Mouse (Mus musculus): ENCODE measurements around the gene Gse1.
A peak's percentile ranks its signal among the peaks of the same experiment; 100 is the strongest.

Gse1 gene

DNA sequence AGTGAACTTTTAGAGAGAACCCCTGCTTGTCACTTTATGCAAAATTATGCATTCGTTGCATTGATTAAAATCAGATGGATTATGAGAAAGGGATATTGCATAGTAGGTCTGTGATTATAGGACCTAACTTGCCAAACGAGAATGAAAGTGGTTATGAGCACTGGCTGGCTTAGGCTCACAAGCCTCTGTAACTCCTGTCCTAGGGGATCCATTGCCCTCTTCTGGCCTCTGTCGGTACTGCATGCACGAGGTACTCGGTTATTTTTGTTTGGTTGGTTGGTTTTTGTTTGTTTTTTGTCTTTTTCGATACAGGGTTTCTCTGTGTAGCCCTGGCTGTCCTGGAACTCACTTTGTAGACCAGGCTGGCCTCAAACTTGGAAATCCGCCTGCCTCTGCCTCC lies 379.6 kb downstream of the Gse1 start:
- no peak for DNase-seq (ENCODE audit: low read depth, low spot score)

DNA sequence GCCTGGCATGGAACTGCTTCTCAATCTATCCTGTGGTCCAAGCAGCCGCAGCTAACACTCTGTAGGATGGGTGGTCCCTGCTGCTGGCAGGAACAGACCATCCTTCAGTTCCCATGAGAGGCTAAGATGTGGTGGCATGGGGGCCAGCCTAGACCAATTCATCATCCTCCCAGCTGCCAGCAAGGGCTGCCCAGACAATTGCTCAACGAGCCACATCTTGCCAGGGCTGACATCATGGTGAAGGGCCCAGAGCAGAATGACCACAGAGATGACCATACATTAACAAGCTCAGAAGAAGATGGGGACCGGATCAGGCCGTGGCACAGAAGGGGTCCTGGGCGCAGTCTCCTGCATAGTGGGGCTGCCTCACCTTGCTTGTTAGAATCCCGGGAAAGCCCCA lies 382.6 kb downstream of the Gse1 start:
- no peak for DNase-seq (ENCODE audit: low read depth, low spot score)

DNA sequence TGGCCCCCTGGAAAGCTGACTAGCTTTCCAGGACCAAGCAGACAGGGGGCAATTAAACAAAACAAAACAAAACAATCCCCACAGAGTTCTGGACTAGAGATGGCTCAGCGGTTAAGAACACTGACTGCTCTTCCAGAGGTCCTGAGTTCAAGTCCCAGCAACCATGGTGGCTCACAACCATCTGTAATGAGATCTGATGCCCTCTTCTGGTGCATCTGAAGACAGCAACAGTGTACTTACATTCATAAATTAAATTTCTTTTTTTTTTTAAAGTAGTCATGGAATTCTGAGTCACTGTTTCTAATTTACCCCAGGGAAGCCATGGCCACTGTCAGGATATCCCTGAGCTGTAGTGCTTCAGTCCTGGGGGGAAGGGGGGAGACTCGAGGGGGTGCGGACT lies 386.2 kb downstream of the Gse1 start:
- no peak for DNase-seq (ENCODE audit: low read depth, low spot score)

DNA sequence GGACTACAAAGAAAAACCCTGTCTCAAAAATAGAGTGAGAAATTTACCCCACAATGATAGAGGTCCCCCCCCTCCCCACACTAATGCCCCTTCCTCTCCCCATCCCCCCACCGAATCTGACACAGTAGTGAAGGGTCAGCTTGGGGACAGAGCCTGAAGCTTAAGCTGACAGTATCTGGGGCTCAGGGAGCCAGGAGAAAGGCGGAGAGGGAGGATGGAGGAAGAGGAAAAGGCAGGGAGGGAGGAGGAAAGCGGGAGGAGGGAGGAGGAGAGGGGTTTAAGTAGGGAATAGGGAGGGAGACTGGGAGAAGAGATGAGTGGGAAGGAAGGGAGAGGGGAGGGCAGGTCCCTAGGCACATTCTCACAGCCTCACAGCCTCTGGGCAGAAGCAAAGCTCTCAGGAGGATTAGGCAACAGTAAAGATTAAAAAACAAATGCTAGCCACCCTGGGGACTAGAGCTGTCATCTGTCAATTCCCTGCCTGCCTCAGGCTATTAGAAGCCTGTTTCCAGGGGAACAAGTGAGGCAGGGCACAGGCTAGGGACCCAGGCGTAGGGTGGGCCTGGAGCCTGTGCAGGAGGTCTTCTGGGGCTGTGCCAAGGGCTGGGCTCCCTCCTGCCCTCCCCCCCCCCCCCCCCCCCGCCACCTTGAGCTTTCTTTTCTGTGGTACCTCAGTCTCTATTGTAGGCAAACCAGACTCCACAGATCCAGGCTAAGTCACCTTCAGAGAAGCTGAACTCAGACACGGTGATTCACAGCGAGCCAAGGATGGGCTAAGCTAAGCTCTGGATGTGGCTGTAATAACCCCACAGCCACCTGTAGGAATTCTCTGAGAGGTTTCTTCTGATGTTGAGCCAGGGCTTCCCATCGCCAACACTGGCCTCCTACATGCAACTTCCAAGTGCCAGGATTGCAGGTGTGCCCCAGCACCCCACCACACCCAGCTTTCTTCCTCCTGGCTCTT lies 388.7 kb downstream of the Gse1 start:
- no peak for DNase-seq (ENCODE audit: low read depth, low spot score)

DNA sequence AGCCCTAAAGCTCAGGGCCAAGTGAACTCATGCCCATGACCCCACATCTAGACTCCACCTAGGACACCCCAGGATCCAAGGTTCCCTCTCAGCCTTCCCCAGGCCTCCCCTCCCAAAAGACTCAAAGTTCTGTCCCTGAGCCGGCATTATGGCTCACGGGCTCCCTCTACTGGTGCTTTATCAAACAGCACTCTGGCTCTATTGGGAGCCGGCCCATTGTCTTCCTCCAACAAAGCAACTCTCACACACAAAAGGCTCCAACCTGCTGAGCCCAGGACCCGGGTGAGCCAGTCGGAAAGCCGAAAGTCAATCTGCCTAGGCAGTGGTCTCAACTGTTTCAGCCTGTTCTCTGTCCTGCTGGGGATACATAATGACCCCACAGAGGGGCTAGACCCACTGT lies 389.9 kb downstream of the Gse1 start:
- peak; percentile 68 for DNase-seq (ENCODE audit: low read depth, low spot score)

DNA sequence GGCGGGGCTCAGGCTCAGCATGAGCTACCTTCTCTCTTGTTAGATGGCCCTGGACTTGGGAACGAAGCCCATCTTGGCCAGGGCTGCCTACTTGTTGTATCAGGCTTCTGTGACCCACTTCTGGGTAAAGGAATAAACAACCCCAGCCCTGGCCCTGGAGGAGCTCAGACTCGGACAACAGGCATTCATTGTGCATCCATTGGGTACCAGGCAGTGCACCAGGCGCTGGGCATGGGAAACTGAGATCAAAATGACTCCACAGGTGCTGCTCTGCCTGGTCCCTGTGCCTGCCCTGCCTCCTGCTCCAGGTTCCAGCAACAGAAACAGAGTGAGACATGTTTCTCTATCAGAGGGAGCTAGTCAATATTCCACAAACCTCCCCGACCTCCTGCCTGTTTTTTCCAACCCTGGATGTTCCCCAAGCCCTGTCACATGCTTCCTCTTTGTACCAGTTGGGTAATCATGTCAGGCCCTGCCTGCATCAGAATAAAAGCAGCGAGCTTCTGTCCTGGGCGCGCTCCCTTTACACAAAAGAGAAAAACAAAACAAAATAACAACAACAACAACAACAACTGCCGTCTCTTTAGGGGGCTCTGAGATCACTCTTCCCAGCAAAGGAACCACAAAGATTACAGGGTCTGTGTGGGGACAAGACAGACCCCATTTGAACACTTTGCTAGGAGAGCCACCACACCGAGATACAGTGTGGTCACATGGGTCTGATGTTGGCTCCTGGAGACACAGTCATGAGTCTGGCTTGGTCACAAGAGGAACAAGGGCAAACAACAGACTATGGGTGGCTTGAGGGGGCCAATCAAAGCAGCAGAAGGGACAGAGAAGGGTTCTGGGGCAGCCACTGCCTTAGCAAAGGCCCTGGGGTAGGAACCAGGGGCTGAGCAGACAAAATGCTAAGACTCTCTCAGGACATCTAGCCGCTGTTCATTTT lies 391.3 kb downstream of the Gse1 start:
- DNase-seq (ENCODE audit: low read depth, low spot score): no peak

DNA sequence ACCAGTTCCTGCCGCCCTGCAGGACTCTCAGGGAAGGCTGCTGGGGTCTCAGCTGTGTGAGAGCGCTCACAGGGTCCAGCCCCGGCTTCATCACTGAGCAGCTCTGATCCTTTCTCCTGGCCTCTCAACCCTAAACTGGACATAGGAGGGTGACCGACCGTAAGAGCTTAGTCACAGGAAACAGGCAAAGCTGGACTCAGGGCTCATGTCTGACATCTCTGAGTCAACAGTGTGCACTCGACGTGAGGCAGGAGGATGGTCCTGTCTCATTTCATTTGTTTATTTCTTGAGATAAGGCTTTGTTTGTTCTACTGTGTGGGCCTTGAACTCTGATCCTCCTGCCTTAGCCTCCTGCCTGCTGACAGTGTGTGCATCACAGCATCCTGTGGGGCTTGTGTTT lies 392.2 kb downstream of the Gse1 start:
- DNase-seq (ENCODE audit: low read depth, low spot score): no peak

DNA sequence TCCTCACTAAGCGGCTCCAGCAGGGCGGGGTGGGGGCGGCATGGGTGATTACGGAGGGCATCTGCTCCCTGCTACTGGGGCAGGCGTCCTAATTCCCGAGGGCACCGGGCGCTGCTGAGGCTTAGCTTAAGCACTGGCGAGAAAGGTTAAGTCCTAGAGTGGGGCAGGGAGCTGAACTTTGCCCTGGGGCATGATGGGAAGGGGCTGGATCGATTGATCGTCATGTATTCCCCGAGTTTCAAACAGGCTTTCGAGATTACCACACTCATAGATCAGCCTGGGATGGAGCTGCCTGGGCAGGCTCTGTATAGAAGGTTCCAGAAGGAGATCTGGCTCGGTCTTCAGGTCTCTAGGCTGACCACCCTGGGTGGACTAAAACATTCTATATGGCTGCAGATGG lies 393.9 kb downstream of the Gse1 start:
- no peak for DNase-seq (ENCODE audit: low read depth, low spot score)

DNA sequence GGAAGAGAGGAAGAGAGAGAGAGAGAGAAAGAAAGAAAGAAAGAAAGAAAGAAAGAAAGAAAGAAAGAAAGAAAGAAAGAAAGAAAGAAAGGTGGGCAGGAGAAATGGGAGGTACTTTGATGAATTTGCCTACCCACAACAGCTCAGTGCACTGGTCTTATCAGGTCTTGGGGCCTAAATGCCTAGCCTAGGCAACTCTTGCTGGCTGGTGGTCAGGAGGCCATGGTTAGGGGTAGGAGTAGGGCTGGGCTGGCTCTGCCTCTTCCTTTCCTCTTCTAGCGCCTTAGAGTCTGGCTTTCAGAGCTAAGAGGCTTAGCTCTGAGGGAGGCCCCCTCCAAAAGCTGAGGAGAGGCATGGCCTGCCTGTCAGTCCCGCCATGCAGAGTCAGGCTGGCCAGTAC lies 395.4 kb downstream of the Gse1 start:
- no peak for DNase-seq (ENCODE audit: low read depth, low spot score)

DNA sequence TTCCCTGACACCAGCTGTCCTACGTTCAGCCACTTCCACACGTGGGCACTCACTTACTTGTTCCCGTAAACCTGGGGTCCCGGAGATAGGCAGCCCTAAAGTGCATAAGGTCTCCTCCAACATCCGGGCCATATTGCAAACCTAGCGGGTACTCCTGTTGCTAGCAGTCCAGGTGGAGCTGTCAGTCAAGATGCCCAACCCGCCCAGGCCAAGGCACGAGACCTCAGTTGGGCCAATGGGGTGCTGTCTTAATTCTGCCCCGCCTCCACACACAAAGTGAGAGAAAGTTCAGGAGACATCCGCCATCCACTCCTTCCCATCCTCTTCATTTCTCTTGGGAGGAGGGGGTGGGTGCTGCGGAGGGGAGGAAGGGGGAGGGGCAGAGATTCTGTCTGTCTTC lies 398.2 kb downstream of the Gse1 start:
- DNase-seq (ENCODE audit: low read depth, low spot score): no peak

DNA sequence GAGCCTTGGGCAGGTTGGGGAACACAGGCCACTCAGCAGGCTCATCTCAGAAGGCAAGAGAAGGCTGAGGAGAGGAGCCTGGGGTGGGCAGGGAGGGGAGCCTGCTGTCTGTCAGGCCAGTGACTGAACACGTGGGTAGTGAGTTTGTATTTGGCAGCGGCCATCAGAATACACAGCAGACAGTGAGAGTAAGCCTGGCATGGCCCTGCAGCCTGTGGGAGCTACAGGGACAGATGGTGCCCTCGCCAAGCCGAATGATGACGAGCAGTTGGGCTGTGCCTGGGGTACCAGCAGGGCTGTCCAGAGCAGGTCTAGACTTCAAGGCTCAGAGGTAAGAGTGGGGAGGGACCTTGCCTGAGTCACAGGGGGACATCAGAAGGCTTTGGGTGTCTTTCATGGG lies 399.0 kb downstream of the Gse1 start:
- no peak for DNase-seq (ENCODE audit: low read depth, low spot score)

DNA sequence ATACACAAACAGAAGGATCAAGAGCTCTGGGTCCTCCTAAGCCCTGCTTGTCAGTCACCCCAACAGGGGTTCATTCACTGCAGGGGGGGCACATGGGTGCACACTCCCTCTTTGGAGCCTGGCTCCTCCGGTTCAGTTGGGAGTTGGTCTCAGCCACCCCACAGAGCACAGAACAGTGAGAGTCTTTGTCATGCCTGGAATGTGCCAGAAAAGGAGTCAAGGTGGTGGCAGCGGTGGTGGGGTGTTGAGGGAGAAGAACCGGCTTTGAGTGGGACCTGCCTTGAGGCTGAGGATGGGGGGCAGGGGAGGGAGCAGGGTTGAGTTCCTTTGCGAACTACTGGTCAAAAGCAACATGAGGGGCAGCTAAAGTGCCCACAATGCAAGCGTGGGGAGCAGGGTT lies 401.8 kb downstream of the Gse1 start:
- no peak for DNase-seq (ENCODE audit: low read depth, low spot score)

DNA sequence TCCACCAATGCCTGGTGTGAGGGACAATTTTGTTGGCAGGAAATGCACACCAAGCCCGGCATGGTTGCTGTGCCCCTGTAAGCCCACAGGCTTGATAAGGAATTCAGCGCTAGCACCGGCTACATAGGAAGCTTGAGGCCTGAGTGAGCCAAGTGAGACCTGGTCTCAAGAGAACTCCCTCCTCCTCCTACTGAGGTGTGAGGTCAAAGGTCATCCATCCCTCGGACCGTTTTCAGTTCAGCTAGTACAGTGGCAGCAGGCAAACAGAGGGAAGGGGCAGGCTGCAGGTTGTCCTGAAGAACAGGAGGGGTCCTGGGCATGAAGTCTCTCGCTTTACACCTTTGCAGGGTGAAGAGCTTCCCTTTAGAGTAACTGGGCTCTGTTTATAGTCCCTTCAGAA lies 402.6 kb downstream of the Gse1 start:
- DNase-seq (ENCODE audit: low read depth, low spot score): no peak

Data from embryo, embryonic 11.5 days (tissue).